Mouse (Mus musculus) limb, embryonic 13.5 days (tissue): ENCODE results near the gene Cd46. TPM values are rescaled to one million over a fixed set of nuclear protein-coding genes. Genes with fewer than 3 reads are reported as not detected.

Experiments used
- ATAC-seq: fragments of 200-750 bp; cut with Nextera tagmentation; 2 replicates; pipeline ENCODE4 v1.8.0; 2017; ENCODE audit warnings: low read depth, moderate number of reproducible peaks, moderate TSS enrichment; ENCODE audit not compliant: low FRiP score
- H3K27ac ChIP-seq: fragments of 300-500 bp; sonication (generic); 2 replicates; pipeline ENCODE4 v1.5.1; 2015; ENCODE audit warnings: inconsistent platforms, mild to moderate bottlenecking, moderate library complexity
- H3K27me3 ChIP-seq: fragments of 300-500 bp; sonication (generic); 2 replicates; pipeline ENCODE4 v1.6.1; 2015; ENCODE audit warnings: mild to moderate bottlenecking, inconsistent platforms
- H3K36me3 ChIP-seq: fragments of 300-500 bp; sonication (generic); 2 replicates; pipeline ENCODE4 v1.6.1; 2015; ENCODE audit warnings: inconsistent platforms, mild to moderate bottlenecking, moderate library complexity
- H3K4me1 ChIP-seq: fragments of 300-500 bp; sonication (generic); 2 replicates; pipeline ENCODE4 v1.6.1; 2015; ENCODE audit warnings: inconsistent platforms
- H3K4me2 ChIP-seq: fragments of 300-500 bp; sonication (generic); replicated peaks from 2 replicates; pipeline ENCODE4 v1.6.1; 2015; ENCODE audit warnings: inconsistent platforms, mild to moderate bottlenecking, moderate library complexity
- H3K4me3 ChIP-seq: fragments of 300-500 bp; sonication (generic); 2 replicates; pipeline ENCODE4 v1.5.1; 2015; ENCODE audit warnings: moderate library complexity, mild to moderate bottlenecking, inconsistent platforms
- H3K9ac ChIP-seq: fragments of 300-500 bp; sonication (generic); 2 replicates; pipeline ENCODE4 v1.6.1; 2015; ENCODE audit warnings: mild to moderate bottlenecking, inconsistent platforms
- H3K9me3 ChIP-seq: fragments of 300-500 bp; sonication (generic); 2 replicates; pipeline ENCODE4 v1.6.1; 2016; ENCODE audit warnings: inconsistent platforms
- WGBS: fragments of 180-500 bp; shearing (Covaris S2); methylation state at CpG from one replicate; pipeline ENCODE4 v1.1.7; 2015; 5-methylcytosine and 5-hydroxymethylcytosine counted together
- microRNA counts: library from miRNA; unstranded; fragments of <30 nt; microRNA quantifications from one replicate; lab custom pipeline; 2016
- microRNA-seq: library from miRNA; unstranded; fragments of <30 nt; microRNA quantifications from one replicate; pipeline ENCODE4, GENCODE M21; 2016
- polyA plus RNA-seq: library from polyadenylated mRNA; unstranded; fragments of >200 nt; fragmentation: Nextera tagmentation; extraction: Ambion mirVana; gene quantifications from 2 replicates; pipeline ENCODE4 v1.2.1, GENCODE M21; 2015

The Cd46 gene
- polyA plus RNA-seq, 1 experiment from 2014 or later: 1.0 TPM

- no peak overlapping the region for H3K27ac ChIP-seq
- H3K4me2 ChIP-seq: no peak overlapping the region
- H3K9ac ChIP-seq: no peak overlapping the region
- ATAC-seq: no peak
- H3K9me3 ChIP-seq: no peaks in the 10 kb centered on the region
- H3K4me1 ChIP-seq: no peaks in the 10 kb centered on the region
- 77% methylated on average over 2 of the region's 2 CpGs for WGBS
- H3K36me3 ChIP-seq: no peaks in the 10 kb centered on the region
- no peak overlapping the region for H3K4me3 ChIP-seq
- no peaks in the 10 kb centered on the region for H3K27me3 ChIP-seq
These were observed 100.4 kb downstream of the Cd46 start for GRCm38 (mm10) chr1:194991654-194992053.

- H3K9ac ChIP-seq: no peak overlapping the region
- H3K36me3 ChIP-seq: no peaks in the 10 kb centered on the region
- no peak for ATAC-seq
- no peak overlapping the region for H3K4me2 ChIP-seq
- 89% methylated on average over 2 of the region's 2 CpGs for WGBS
- H3K27ac ChIP-seq: no peak overlapping the region
- no peaks in the 10 kb centered on the region for H3K27me3 ChIP-seq
- no peaks in the 10 kb centered on the region for H3K4me1 ChIP-seq
- H3K9me3 ChIP-seq: no peaks in the 10 kb centered on the region
- H3K4me3 ChIP-seq: no peak overlapping the region
These were observed 101.1 kb downstream of the Cd46 start for GRCm38 (mm10) chr1:194990976-194991375.

GRCm38 (mm10) chr1:194989024-194989423 lies 103.0 kb downstream of the Cd46 start:
- H3K36me3 ChIP-seq: no peaks in the 10 kb centered on the region
- 91% methylated on average over 1 of the region's 1 CpGs for WGBS
- no peaks in the 10 kb centered on the region for H3K4me1 ChIP-seq
- H3K4me3 ChIP-seq: no peak overlapping the region
- no peak overlapping the region for H3K9ac ChIP-seq
- ATAC-seq: no peak
- no peaks in the 10 kb centered on the region for H3K27me3 ChIP-seq
- H3K27ac ChIP-seq: no peak overlapping the region
- no peaks in the 10 kb centered on the region for H3K9me3 ChIP-seq
- H3K4me2 ChIP-seq: no peak overlapping the region

MicroRNAs within 50 kb of the gene (microRNA counts, 519-probe panel; counts per million panel counts)
- microRNA mmu-miR-29b (lab: Ali Mortazavi, UCI): 2,703 counts per million, percentile 42 among the panel's probes with 10 or more counts
- 3,265 counts per million, percentile 56 among the panel's probes with 10 or more counts for microRNA mmu-miR-29c (lab: Ali Mortazavi, UCI)

Small RNA genes within 50 kb of the gene (microRNA-seq; reads per million reads assigned to microRNA genes)
- gene Mir29b-2 (not detected), gene Mir29c (41.4 reads per million, percentile 42 among the genes with 10 or more reads in this experiment)

Other genes with a start within 250 kb of the Cd46 start
- gene Cd34, start 153.4 kb downstream of the Cd46 start, polyA plus RNA-seq: 56.5 and 59.7 TPM in 2 replicates
- 62.4 and 65.2 TPM in 2 replicates for gene Cr1l, start 39.3 kb upstream of the Cd46 start, polyA plus RNA-seq
- gene Cr2, start 84.5 kb upstream of the Cd46 start, polyA plus RNA-seq: 0.15 and 0.43 TPM in 2 replicates